Mouse (Mus musculus): ENCODE data around the gene Wasf2.

Wasf2 gene

GRCm38 (mm10) chr4:133175274-133175673 lies 45.0 kb downstream of the Wasf2 start:
- in situ Hi-C loops (cut with MboI, MseI): loop anchor here (5.0 to 10.0 kb wide), 2 partner anchors 48 to 720 kb away; no protein-coding TSS in a partner anchor

GRCm38 (mm10) chr4:133175998-133176760 lies 45.9 kb downstream of the Wasf2 start:
- in situ Hi-C loops (cut with MboI, MseI): loop anchor here (5.0 to 10.0 kb wide), 2 partner anchors 49 to 719 kb away; no protein-coding TSS in a partner anchor

DNA sequence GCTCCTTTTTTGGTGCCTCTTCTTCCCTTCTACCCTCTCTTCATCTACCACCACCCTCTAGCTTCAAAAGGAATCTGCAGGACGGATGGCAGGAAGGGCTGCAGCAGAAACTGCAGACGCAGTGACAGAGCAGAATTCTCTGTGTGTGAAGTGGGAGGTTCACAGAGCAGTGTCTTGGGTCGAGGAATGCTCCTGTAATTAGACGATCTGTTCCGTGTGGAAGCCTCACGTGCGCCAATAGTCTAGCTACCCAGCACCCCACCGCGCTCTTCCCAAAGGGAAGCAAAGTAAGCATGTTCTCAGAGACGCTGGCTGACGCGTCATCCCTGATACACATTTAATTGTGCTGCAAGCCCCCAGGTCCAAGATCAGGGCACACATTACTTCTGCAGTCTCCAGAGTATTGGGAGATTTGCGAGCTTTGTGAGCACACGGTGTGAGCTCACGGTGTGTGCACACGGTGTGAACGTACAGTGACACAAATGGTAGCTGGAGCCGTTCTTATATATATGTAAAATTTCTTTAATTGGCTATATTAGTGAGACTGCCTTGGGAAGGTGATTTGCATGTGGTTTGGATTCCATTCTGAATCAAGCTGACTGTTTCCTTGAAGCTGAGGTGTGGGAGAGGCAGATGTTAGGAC lies 46.6 kb downstream of the Wasf2 start:
- in situ Hi-C loops (cut with MboI, MseI): loop anchor here (5.0 to 10.0 kb wide), 2 partner anchors 50 to 718 kb away; no protein-coding TSS in a partner anchor

- in situ Hi-C loops (cut with MboI, MseI): loop anchor here (5.0 to 10.0 kb wide), 2 partner anchors 51 to 716 kb away; no protein-coding TSS in a partner anchor
These were observed 48.0 kb downstream of the Wasf2 start for GRCm38 (mm10) chr4:133178305-133178704.

GRCm38 (mm10) chr4:133179258-133179657 lies 49.0 kb downstream of the Wasf2 start:
- in situ Hi-C loops (cut with MboI, MseI): loop anchor here (5.0 to 10.0 kb wide), 2 partner anchors 52 to 716 kb away; no protein-coding TSS in a partner anchor

- in situ Hi-C loops (cut with MboI, MseI): no loop called here
These were observed 52.2 kb downstream of the Wasf2 start for GRCm38 (mm10) chr4:133182439-133183033.

DNA sequence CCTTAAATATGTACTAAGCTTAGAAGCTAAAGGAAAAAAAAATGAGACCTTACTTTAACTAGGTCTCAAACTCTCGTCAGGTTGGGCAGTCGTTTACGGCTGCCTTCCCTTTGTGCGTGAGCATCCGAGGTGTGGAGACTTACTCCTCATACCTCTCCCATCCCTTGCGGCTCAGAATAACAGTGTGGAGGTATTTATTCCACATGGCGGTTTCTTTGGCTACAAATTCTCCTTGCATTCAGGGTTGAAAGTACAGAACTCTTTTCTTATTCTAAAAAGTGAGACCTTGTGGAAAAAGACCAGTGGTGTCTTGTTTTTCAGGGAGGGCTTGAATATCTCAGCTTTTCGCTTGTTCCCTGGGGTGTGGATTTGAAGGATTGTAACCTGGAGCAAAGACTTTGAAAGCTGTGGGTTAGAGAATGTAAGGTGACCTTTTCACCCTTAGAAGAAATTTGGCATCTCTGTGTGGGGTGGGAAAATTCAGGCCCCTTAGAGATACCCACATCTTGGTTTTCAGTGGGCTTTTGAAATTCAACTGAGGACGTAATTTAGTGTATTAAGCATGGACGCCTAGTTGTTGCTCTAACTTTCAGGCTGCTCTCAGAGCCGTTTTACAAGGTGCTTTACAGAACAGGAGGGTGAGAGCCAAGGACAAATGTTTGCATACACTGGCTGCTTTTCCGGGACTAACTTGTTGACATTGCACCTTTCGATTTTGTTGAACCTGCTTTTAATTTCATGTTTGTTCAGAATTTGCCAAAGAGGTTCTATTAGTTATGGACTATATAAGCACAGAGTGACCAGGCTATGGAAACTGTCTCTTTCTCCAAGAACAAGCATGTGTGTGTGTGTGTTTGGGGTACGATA lies 54.0 kb downstream of the Wasf2 start:
- in situ Hi-C loops (cut with MboI, MseI): no loop called here

DNA sequence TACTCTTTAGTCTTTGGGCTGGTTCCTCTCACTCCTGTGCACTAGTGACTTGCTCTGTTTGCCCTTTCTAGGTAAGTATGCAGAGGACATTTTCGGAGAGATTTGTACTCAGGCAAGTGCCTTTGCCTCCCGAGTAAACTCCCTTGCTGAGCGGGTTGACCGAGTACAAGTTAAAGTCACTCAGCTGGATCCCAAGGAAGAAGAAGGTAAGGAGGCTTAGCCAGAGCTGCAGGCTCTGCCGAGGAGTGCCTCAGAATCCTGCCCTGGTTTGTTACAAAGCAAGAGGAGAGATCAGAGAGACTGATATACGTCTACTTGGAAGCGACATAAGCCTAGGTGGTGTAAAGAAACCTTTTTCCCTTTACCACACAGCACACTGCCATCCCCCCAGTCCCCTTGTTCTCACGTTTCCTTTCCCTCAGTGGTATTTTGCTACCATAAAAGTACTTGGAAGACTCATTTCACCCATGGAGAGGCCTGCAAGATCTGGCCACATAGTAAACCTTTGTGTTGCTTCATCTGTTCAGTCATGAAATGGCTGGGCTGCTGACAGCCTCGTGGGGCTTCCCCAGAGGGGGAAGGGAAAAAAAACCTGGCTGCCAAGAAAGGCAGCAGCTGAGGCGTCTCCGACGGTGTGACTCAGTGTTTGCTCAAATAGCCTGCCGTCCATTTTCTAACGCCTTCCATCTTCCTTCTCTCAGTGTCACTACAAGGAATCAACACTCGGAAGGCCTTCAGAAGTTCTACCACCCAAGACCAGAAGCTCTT lies 54.8 kb downstream of the Wasf2 start:
- in situ Hi-C loops (cut with MboI, MseI): no loop called here

- in situ Hi-C loops (cut with MboI, MseI): no loop called here
These were observed 55.6 kb downstream of the Wasf2 start for GRCm38 (mm10) chr4:133185893-133186292.

GRCm38 (mm10) chr4:133186856-133187255 lies 56.6 kb downstream of the Wasf2 start:
- in situ Hi-C loops (cut with MboI, MseI): no loop called here

- in situ Hi-C loops (cut with MboI, MseI): no loop called here
These were observed 59.1 kb downstream of the Wasf2 start for GRCm38 (mm10) chr4:133189396-133189795.

- in situ Hi-C loops (cut with MboI, MseI): no loop called here
These were observed 64.2 kb downstream of the Wasf2 start for GRCm38 (mm10) chr4:133194482-133194881.

- in situ Hi-C loops (cut with MboI, MseI): no loop called here
These were observed 64.7 kb downstream of the Wasf2 start for GRCm38 (mm10) chr4:133195014-133195413.

- in situ Hi-C loops (cut with MboI, MseI): no loop called here
These were observed 65.8 kb downstream of the Wasf2 start for GRCm38 (mm10) chr4:133196136-133196535.

GRCm38 (mm10) chr4:133196852-133197251 lies 66.5 kb downstream of the Wasf2 start:
- in situ Hi-C loops (cut with MboI, MseI): no loop called here

- in situ Hi-C loops (cut with MboI, MseI): no loop called here
These were observed 67.0 kb downstream of the Wasf2 start for GRCm38 (mm10) chr4:133197355-133197754.

- in situ Hi-C loops (cut with MboI, MseI): no loop called here
These were observed 67.5 kb downstream of the Wasf2 start for GRCm38 (mm10) chr4:133197801-133198286.

GRCm38 (mm10) chr4:133198337-133199180 lies 68.3 kb downstream of the Wasf2 start:
- in situ Hi-C loops (cut with MboI, MseI): no loop called here

- in situ Hi-C loops (cut with MboI, MseI): no loop called here
These were observed 69.4 kb downstream of the Wasf2 start for GRCm38 (mm10) chr4:133199743-133200142.

Data from T-helper 1 cell (primary cell).